Mouse (Mus musculus) small intestine, adult 2 months (tissue): ENCODE results near the gene Chd3. TPM values are rescaled to one million over a fixed set of nuclear protein-coding genes. Genes with fewer than 3 reads are reported as not detected.

Experiments used
- H3K27ac ChIP-seq: fragments of 200-500 bp; 2 replicates; pipeline ENCODE4 v1.5.1; 2012; ENCODE audit warnings: low read depth, low read length, control low read depth, inconsistent platforms; ENCODE audit not compliant: insufficient read depth
- H3K27me3 ChIP-seq: fragments of 200-500 bp; 2 replicates; pipeline ENCODE4 v1.6.1; 2012; ENCODE audit warnings: mild to moderate bottlenecking, moderate library complexity, low read length, inconsistent platforms; ENCODE audit not compliant: control insufficient read depth, insufficient read depth
- H3K36me3 ChIP-seq: fragments of 200-500 bp; 2 replicates; pipeline ENCODE4 v1.6.1; 2012; ENCODE audit warnings: mild to moderate bottlenecking, low read length, control low read depth, inconsistent platforms; ENCODE audit not compliant: control insufficient read depth, insufficient read depth
- H3K4me1 ChIP-seq: fragments of 200-500 bp; 2 replicates; pipeline ENCODE4 v1.6.1; 2012; ENCODE audit warnings: low read length, inconsistent platforms, mixed read lengths; ENCODE audit not compliant: control insufficient read depth, insufficient read depth, insufficient read length
- H3K4me3 ChIP-seq: fragments of 200-500 bp; 2 replicates; pipeline ENCODE4 v1.5.1; 2012; ENCODE audit warnings: low read depth, mild to moderate bottlenecking, control low read depth, inconsistent platforms, low read length, moderate library complexity
- CTCF ChIP-seq: fragments of 200-500 bp; IDR thresholded peaks from 2 replicates; pipeline ENCODE4 v1.5.1; 2012; ENCODE audit warnings: low read depth, mild to moderate bottlenecking, control low read depth, inconsistent platforms, low read length, moderate library complexity, mixed read lengths; ENCODE audit not compliant: insufficient replicate concordance, insufficient read length; ENCODE audit errors: extremely low read depth
- POLR2A ChIP-seq: fragments of 200-500 bp; IDR thresholded peaks from 2 replicates; pipeline ENCODE4 v1.6.1; 2012; ENCODE audit warnings: low read depth, mild to moderate bottlenecking, control low read depth, inconsistent platforms, low read length, moderate library complexity
- WGBS: fragments of 180-500 bp; shearing (Covaris S2); methylation state at CpG from one replicate; pipeline ENCODE4 v1.1.7; 2018; 5-methylcytosine and 5-hydroxymethylcytosine counted together
- polyA plus RNA-seq: library from polyadenylated mRNA; depleted of rRNA; stranded (reverse); fragments of >200 nt; gene quantifications from 2 replicates; pipeline ENCODE4 v1.2.3, GENCODE M21; 2012

Gene Chd3
- polyA plus RNA-seq, 1 experiment: 240 TPM

- H3K36me3 ChIP-seq: peaks cover 36% of the 10 kb centered on the region
- H3K27ac ChIP-seq: peak overlapping the region; percentile 99
- H3K27me3 ChIP-seq: no peaks in the 10 kb centered on the region
- peaks cover 30% of the 10 kb centered on the region for H3K4me1 ChIP-seq
- peak; percentile 70 for TF ChIP-seq POLR2A
- no peak for TF ChIP-seq CTCF
- peak overlapping the region; percentile 88 for H3K4me3 ChIP-seq
- WGBS: under 1% methylated on average over 45 of the region's 46 CpGs
Measured at GRCm38 (mm10) chr11:69409378-69410044, 40.3 kb upstream of the Chd3 start.

DNA sequence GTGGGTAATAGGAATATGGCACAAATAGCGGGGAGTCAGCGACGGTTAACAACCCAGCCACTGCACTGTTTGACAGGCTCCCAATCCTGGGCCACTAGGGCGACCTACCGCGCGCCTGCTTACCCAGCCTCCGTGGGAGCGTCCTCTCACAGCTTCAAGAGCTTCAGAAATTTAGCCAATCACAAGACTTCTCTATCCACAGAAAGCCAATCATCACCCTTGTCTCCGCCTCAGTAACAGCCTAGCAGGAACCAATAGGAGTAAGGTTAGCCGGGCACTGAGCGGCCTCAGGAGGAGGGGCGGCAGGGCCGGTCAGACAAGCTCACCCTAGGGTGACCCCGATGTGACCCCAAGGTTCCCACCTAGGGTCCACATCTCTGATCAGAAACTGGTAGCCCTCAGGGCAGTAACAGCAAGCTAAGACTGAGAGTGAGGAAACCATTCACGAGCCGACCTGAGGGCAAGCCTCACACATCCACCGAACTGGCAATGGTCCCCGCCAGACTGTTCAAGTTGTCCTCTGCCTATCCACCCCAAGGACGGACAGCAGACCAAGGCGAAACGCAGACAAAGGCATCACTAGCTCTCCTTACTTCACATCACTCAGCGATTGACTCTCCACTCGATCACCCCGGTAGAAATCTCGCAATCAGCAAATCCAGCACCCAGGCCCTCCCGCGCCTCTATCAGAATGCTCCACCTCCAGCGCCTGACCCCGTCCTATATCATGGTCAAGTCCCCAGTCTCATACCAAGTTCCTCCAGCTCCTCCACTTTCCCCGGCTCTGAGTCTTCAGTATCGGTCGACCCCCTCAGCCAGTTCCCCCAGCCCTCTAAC, 39.6 kb upstream of the Chd3 start:
- no peak for TF ChIP-seq CTCF
- no peak; the same call in none of the 2 replicates for TF ChIP-seq POLR2A
- under 1% methylated on average over 33 of the region's 33 CpGs for WGBS
- Histone ChIP-seq H3K4me3 (peak overlapping the region; percentile 88), H3K4me1 (peaks cover 23% of the 10 kb centered on the region), H3K27me3 (no peaks in the 10 kb centered on the region), H3K36me3 (peaks cover 43% of the 10 kb centered on the region), H3K27ac (peak overlapping the region; percentile 99)

- peaks cover 18% of the 10 kb centered on the region for H3K4me1 ChIP-seq
- H3K36me3 ChIP-seq: peaks cover 52% of the 10 kb centered on the region
- TF ChIP-seq POLR2A (no peak), CTCF (no peak)
- H3K4me3 ChIP-seq: no peak overlapping the region
- 74% methylated on average over 4 of the region's 4 CpGs for WGBS
- H3K27me3 ChIP-seq: no peaks in the 10 kb centered on the region
- H3K27ac ChIP-seq: no peak overlapping the region
Measured at GRCm38 (mm10) chr11:69407724-69408004, 38.5 kb upstream of the Chd3 start.

DNA sequence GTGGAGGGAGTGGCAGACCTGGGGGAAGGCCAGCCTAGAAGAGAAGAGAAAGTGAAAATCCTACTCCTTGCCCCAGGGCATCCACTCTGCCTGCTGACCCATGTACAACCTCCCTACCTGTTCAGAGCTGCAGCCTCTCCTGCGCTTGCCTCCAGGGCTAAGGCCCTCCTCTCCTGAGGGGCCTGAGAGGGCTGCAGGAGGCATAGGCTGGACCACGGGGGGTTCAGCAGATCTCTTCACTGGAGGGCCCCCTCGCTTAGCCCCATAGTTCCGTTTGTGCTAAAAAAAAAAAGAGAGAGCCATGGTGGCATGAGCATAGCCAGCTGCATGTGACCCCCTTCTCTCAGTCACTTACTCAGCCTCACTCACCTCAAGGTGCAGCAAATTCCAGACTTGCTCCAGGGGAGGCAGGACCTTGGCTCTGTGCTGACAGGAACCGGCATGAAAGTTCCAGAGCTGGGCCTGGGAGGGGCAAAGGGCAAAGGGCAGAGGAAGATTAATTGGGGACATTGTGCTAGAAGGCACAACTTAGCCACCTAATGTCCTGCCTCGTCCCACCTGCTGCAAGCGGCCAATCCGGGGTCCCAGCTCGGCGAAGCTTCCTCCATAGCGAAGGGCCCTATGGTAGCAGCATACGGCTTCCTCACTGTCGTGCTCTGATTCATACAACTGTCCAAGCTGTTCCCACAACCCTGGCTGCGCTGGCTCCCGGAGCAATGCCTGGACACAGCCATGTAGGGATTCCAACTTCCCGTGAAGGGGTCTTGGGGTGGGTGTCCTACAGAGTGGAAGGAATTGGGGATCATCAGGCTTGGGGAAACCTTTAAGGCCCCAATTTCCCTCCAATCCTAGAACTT, 37.9 kb upstream of the Chd3 start:
- TF ChIP-seq CTCF: no peak
- no peak for TF ChIP-seq POLR2A
- peaks cover 55% of the 10 kb centered on the region for H3K36me3 ChIP-seq
- H3K4me1 ChIP-seq: peaks cover 17% of the 10 kb centered on the region
- H3K4me3 ChIP-seq: no peak overlapping the region
- H3K27ac ChIP-seq: no peak overlapping the region
- H3K27me3 ChIP-seq: no peaks in the 10 kb centered on the region
- WGBS: 74% methylated on average over 16 of the region's 16 CpGs

DNA sequence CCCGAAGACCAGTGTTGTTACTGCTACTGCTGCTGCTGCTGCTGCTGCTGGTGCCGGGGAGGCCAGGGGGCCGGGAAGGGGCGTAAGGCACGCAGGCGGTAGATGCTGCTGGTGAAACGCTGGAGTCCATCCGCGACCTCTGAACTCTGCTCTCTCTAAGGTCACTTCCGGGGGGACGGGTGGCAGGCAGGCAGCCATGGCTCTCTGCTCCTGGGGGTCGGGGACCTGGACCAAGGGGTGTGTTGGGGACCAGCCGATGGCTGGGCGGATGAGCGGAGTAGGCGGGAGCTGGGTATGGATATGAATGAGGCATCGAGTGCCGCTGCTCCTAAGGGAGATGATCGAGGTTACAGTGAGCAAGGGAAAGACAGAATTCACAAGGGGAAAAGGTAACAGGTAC, 37.1 kb upstream of the Chd3 start:
- WGBS: 90% methylated on average over 19 of the region's 19 CpGs
- peaks cover 15% of the 10 kb centered on the region for H3K4me1 ChIP-seq
- H3K27me3 ChIP-seq: no peaks in the 10 kb centered on the region
- no peak for TF ChIP-seq CTCF
- TF ChIP-seq POLR2A: no peak
- H3K36me3 ChIP-seq: peaks cover 63% of the 10 kb centered on the region
- H3K4me3 ChIP-seq: no peak overlapping the region
- H3K27ac ChIP-seq: no peak overlapping the region

GRCm38 (mm10) chr11:69405397-69406200, 36.4 kb upstream of the Chd3 start:
- H3K36me3 ChIP-seq: peaks cover 68% of the 10 kb centered on the region
- no peaks in the 10 kb centered on the region for H3K27me3 ChIP-seq
- TF ChIP-seq CTCF (no peak), POLR2A (no peak)
- no peak overlapping the region for H3K27ac ChIP-seq
- no peak overlapping the region for H3K4me3 ChIP-seq
- 92% methylated on average over 24 of the region's 24 CpGs for WGBS
- peaks cover 15% of the 10 kb centered on the region for H3K4me1 ChIP-seq
